Mouse (Mus musculus): ENCODE measurements at regions not wholly inside any gene's neighbourhood (a gene's known extent, or its start where the extent isn't known, plus 50 kb on each side); places are given as distances from the start of the nearest gene placed in this dataset.

DNA sequence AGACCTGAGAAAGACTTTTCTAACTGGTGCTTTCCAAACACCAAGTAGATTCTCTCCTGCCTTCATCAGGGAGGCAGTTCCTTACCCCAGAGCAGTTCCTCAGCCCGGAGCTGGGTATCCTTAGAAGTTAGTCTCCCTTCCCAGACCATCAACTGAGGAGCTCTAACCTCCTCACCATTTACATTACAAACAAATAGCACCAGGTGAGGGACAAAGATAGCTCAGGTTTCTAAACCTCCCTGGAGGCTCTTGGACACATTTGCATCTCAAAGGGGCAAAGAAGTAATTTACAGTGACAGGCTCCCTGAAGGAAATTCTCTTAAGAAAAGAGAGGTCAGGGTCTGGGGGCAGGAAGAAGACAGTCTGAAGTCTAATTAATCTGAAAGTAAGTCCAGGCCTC is 486.5 kb upstream of the Tmem132c start:
- no peak for DNase-seq

GRCm38 (mm10) chr5:126765037-126765707 is 476.4 kb upstream of the Tmem132c start:
- no peak for DNase-seq

DNA sequence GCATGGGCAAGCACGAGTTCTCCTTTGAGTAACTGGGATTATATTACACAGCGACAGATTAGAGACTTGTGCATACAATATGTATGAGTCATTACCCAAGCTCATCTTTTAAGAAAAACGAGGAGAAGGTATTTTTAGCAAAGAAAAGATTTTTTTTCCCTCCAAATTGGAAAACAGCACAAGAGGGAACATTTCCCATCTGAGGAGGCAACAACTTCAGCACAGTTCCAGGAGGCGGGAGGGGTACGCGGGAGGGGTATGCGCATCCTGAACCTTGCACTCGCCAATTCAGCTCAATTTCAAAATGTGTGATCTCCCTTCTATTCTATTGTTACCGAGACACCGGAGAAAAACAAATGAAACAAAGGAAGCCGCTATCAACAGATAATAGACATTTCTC is 472.6 kb upstream of the Tmem132c start:
- DNase-seq: no peak

DNA sequence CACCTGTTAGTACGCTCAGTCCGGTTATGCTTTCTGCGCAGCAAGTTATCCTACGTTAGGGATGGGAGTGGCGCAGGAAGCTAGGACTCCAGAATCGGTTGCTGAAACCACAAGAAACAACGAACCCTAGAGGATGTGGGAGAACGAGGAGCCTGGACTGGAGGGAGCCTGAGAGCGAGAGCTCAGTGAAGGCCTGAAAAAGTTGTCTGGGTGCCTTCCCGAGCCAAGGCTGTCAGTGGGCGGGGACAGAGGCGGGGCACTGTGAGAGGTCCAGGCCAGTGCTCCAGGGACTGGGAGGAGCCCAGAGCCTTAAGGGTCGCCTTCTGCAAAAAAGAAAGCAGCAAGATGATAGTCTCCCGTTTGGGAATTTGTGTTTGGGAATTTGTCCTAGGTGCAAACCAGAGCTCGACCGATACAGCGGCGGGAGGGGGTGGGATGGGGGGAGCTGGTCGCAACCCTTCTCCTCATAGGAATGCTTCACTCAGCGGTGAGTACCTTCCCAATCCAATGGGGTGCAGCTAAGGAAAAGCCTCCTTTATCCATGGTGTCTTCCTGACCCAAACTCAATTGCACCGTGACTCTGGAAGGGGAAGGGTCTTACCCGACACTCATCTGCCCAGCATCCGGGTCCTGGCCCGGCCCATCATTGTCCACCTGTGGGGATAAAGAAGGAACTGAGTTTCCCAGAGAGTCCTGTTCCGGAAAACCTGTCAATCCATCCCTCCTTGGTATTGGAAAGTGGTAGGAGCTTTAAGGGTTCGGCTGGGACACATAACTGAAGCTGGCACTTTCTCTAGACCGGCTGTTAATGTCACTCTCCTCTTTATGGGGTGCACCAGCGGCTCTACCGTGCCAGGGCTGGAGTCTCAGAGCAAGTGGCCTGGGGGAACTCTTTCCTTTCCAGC is 453.6 kb upstream of the Tmem132c start:
- peak; percentile 63 for DNase-seq

- no peak for DNase-seq
Observed at GRCm38 (mm10) chr5:126799698-126800279, 441.8 kb upstream of the Tmem132c start.

GRCm38 (mm10) chr5:126806656-126807055 is 435.0 kb upstream of the Tmem132c start:
- no peak for DNase-seq

- DNase-seq: no peak
Observed at GRCm38 (mm10) chr5:126816069-126816468, 425.5 kb upstream of the Tmem132c start.

GRCm38 (mm10) chr5:126835440-126835839 is 406.2 kb upstream of the Tmem132c start:
- DNase-seq: no peak

DNA sequence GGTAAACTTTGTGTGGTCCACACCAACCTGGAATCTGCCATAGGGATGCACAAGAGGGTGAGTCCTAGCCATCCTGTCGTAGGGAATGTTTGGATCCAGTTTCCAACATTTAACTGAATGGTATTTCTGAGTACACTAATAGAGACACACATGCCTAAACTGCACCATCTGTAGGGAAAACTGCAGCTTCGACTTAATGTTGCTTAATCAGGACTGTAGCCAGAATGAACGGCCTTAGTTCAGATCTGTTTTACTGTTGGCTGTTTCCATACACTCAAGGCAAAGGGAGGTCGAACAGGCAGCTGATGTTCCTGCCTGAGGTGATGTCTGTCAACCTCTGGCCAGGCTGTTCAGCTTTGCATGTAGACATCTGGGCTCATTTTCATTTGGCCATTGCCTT is 399.0 kb upstream of the Tmem132c start:
- DNase-seq: no peak

DNA sequence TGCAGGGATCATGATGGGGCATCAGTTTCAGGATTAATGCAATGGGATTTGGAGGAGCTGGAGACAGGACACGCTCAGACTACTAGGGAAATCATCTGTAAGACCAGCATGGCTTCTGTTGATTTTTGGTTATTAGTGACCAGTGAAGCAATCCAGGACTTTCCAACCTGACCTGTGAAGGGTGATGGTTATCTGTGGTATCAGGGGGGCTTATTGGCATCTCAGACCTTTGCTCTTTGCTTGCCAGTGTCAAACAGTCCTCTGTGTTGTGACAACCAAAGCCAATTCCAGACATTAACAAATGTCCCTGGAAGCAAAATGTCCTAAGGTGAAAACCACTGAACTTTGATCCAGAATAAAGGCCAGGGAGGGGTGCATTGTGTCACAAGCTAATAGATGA is 379.5 kb upstream of the Tmem132c start:
- DNase-seq: no peak

DNA sequence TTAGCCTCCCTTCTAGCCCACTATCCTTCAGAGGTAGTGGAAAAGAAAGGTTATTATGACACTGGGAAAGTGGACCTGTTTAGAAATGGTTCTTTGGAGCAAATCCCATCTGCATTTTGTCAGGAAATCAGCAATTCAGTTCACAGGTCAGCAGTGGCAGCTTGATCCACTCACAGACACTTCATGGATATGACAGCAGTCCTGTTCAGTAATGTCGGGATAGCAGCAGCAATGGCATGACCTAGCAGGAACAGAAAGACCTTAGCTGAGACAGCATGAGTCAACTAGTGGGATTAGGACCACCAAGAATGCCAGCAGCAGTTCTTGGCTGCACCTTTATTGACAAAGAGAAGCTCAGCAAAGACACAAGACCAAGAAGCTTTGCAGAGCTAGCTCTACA is 365.8 kb upstream of the Tmem132c start:
- DNase-seq: no peak

DNA sequence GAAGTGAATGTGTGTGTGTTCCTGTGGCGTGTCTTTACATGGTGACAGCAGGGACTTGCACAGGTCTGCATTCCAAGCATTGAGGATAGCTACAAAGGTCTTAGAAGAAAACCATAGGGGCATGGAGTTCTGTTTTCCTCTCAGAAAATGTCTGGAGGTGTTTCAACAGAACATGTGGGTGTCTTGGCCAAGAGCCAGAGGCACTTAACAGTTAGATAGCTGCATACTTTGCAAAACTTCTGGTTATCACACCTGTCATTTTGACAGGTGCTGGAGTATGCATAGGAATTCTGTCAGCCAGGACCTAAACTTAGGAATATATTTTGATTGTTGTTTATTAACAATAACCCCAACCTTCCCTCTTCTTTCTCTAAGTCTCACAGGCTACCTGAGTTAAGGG is 350.9 kb upstream of the Tmem132c start:
- no peak for DNase-seq

GRCm38 (mm10) chr5:126893063-126893462 is 348.5 kb upstream of the Tmem132c start:
- no peak for DNase-seq

GRCm38 (mm10) chr5:126910084-126910483 is 331.5 kb upstream of the Tmem132c start:
- DNase-seq: no peak

DNA sequence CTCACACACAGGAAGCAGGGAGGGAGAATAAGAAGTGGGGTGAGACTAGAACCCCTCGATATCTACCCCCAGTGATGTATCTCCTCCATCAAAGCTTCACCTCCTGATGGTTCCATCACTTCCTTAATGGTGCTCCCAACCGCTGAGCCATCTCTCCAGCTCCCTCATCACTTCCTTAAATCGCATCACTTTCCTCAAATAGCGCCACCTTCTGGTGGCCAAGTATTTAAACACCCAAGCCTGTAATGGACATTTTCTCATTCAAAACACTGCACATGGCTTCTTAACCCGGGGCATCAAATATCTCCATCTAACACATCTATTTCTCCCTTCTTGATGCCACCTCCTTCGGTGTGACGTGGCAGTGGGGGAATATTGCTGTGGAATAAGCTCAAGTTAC is 324.3 kb upstream of the Tmem132c start:
- DNase-seq: no peak

DNA sequence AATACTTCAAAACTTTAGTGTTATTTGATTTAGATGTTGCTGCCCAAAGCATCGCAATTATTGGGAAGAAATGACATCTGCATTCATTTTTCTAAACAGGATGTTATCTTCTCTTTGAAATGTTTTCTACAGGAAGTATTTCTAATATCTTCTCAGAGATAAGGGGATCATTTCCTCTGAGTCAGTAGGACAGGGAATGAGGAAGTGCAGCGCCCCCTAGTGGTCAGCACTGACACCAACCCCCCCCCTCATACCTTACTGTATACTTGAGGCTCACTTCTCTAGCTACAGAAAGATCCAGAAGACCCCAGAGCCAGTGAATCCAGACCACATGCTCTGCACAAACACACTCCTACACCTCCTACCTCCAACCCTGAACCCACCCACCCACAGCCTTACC is 308.1 kb upstream of the Tmem132c start:
- DNase-seq: no peak

DNA sequence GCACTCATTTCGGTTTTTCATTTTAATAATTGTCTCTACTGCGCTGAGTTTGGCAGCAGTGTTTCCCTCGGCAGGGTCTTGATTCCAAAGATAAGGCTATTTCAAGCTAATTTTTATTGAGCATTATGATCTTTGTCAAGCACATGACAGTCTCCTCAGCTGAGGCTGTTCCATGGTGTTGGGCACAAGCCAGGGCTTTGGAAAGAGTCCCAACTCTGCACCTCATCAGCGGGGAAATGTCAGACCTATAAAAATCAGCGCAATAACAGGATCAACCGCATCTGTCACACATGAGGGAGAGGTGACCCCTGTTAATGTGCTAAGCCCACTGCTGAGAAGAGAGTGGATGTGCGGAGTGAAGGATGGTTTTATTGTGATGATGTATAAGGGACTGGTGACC is 296.7 kb upstream of the Tmem132c start:
- DNase-seq: no peak

DNA sequence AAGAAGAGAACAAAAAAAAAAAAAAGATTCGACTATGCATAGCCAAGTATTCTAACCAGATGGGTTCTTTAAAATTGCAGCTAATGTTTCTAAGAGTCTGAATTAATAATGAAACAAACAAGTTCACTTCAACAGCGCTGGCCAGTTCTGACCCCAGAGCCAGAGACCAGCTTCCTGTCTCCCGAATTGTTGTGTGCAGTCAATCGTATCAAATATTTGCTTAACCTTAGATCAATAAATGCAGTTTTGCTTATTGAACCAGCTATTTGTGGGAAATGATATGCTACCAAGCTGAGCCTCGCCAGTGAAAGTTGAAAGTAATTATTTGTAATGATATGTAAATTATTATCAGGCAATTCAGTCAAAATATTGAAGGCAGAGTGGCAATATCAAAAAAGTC is 287.4 kb upstream of the Tmem132c start:
- no peak for DNase-seq

DNA sequence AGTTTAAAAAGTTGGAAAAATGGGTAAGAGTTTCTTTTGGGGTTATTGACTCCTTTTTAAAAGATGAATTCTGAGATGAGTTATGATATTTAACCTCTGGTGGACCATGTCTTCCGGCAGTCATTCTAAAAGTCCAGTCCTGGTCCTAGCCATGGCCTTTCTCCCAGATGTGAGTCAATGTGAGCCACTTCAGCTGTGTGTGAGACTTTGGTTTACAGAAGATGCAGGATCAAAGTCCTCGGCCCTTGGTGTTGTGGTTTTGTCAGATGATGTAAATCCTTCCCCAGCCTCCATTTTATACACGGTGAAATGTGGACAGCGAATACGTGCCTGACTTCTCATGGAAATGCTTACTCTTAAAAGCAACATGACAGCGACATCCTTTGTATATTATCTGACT is 287.0 kb upstream of the Tmem132c start:
- DNase-seq: no peak

GRCm38 (mm10) chr5:126964577-126964976 is 277.0 kb upstream of the Tmem132c start:
- no peak for DNase-seq

DNA sequence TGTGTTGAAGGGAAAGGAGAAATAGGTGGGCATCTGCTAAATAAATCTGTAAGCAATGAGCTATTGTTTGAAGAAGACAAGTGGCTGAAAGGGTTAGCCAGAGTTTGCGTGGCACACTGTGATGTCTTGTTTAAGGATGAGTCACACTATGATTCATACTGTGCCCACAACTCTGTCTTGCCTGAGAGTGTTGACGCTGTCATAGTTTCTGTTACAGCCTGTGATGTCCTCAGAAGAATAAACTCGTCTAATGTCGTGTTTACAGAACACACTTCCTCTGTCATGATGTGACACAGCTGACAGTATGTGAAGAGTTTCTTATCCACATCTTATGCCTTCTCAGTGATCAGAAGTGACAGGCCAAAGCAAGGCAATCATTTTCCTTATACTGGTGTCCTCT is 274.5 kb upstream of the Tmem132c start:
- no peak for DNase-seq

DNA sequence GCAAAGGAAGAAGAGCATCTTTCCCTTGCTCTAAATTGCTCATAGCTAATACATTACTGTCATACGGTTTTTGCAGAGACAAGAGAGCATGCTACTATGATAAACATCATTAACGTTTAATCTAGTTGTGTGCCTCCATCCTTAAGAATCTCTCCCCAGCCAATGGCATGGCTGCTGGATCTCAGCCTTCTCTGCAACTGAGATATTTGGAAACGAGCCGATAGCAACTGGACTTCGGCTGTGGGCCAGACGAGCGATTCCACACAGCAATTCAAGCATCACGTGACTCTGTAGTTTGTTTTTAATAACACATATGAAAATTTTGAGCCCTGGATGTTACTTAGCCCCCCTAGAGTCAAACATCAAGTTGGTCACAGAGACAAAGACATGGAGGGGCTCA is 272.2 kb upstream of the Tmem132c start:
- DNase-seq: no peak

DNA sequence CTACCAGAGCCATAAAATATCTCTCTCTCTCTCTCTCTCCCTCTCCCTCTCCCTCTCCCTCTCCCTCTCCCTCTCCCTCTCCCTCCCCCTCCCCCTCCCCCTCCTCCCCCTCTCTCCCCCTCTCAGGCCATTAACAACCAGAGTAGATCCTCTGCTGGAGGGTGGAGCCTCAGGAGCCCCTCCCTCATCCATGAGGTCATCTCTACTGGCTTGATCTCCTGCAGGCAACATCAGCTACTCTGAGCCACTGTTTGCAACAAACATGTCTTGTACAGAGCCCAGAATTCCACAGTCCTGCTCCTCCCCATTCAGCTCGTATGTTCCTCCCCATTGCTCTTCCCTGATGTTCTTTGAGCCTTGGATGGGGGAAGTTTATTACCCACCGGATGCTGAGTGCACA is 270.3 kb upstream of the Tmem132c start:
- no peak for DNase-seq

DNA sequence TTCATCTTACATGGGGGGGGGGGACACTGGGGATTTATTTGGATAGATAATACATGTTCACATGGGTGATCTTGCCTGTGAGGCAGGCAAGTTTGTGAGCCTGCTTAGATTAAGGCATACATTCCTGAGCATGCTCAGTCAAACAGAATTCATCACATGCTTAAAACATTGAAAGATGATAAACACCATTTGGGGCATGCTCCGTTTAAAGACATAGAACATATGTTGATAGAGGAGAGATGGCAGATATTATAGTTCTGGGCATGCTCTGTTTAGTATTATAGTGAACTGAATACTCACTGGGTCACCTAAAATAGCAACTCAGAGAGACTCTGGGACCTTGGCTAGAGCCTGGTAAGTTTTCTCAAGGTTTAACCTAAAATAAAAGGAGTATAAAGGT is 269.6 kb upstream of the Tmem132c start:
- DNase-seq: no peak

All from adrenal gland, adult 8-10 months (tissue).